Mouse (Mus musculus): Measurements from ENCODE around the gene Ccdc15.

DNA sequence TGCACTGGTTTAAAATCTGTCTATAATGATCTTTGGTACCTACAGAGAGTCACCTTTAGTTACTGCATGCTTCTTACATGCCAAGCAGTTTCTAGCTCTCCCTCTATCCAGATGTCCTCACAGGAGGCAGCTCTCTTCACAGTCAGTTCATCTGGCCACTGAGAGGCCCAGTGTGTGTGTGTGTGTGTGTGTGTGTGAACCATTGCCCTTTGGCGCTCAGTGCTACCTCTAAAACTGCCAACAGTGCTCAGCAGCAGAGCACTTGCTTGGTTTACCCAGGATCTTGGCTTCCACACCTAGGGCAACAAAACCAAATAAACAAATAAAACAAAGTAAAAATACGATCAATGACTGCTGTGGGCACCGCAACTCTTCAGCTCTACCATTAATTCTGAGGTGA is 98.3 kb downstream of the Ccdc15 start:
- TF ChIP-seq ZNF384 (IDR thresholded peaks at IDR 0.05; ENCODE audit: low read depth, low read length) (no peak), CHD2 (IDR thresholded peaks at IDR 0.05; ENCODE audit: low read depth, low read length) (no peak), HCFC1 (IDR thresholded peaks at IDR 0.05; ENCODE audit: borderline replicate concordance, insufficient read depth, low read length) (no peak)
